Mouse (Mus musculus) megakaryocyte, embryonic 14.5 days (primary cell): Measurements from ENCODE around the gene Vamp2.

Source experiments
- FLI1 ChIP-seq: IDR thresholded peaks from 2 replicates; pipeline ENCODE4 v1.6.1; 2012; ENCODE audit warnings: low read length, inconsistent platforms, mixed read lengths
- GATA1 ChIP-seq: IDR thresholded peaks from 3 replicates; pipeline ENCODE4 v1.6.1; 2012; ENCODE audit warnings: mixed read lengths, low read length, inconsistent platforms, borderline replicate concordance

- no peak for TF ChIP-seq GATA1
- no peak for TF ChIP-seq FLI1
Measured at GRCm38 (mm10) chr11:69087082-69087481, 1.2 kb upstream of the Vamp2 start.
